Mouse (Mus musculus) heart, postnatal 0 days (tissue): ENCODE measurements at regions not wholly inside any gene's neighbourhood (a gene's known extent, or its start where the extent isn't known, plus 50 kb on each side); places are given as distances from the start of the nearest gene placed in this dataset.

ENCODE experiments used
- ATAC-seq: fragments of 200-750 bp; cut with Nextera tagmentation; 2 replicates; pipeline ENCODE4 v1.8.0; 2017; ENCODE audit warnings: low read depth, moderate number of reproducible peaks, moderate library complexity; ENCODE audit not compliant: insufficient read depth
- DNase-seq: peaks from one replicate; pipeline ENCODE4 v3.0.0-alpha.2; 2016; ENCODE audit warnings: low spot score
- H3K27ac ChIP-seq: fragments of 300-500 bp; sonication (generic); 2 replicates; pipeline ENCODE4 v1.5.1; 2014; ENCODE audit warnings: low read depth, mild to moderate bottlenecking
- H3K27me3 ChIP-seq: fragments of 300-500 bp; sonication (generic); 2 replicates; pipeline ENCODE4 v1.6.1; 2014; ENCODE audit warnings: low read length, mixed read lengths; ENCODE audit not compliant: control insufficient read depth, insufficient read depth
- H3K36me3 ChIP-seq: fragments of 300-500 bp; sonication (generic); replicated peaks from 2 replicates; pipeline ENCODE4 v1.6.1; 2014; ENCODE audit warnings: low read length, mixed read lengths; ENCODE audit not compliant: control insufficient read depth, insufficient read depth
- H3K4me1 ChIP-seq: fragments of 300-500 bp; sonication (generic); 2 replicates; pipeline ENCODE4 v1.6.1; 2014; ENCODE audit warnings: antibody characterized with exemption; ENCODE audit not compliant: control insufficient read depth, insufficient read depth
- H3K4me2 ChIP-seq: fragments of 300-500 bp; sonication (generic); 2 replicates; pipeline ENCODE4 v1.6.1; 2014; ENCODE audit warnings: low read depth, mild to moderate bottlenecking, low read length, moderate library complexity
- H3K4me3 ChIP-seq: fragments of 300-500 bp; sonication (generic); 2 replicates; pipeline ENCODE4 v1.5.1; 2014; ENCODE audit warnings: low read depth, low read length
- H3K9ac ChIP-seq: fragments of 300-500 bp; sonication (generic); replicated peaks from 2 replicates; pipeline ENCODE4 v1.6.1; 2014; ENCODE audit warnings: low read depth, low read length, mixed read lengths
- H3K9me3 ChIP-seq: fragments of 300-500 bp; sonication (generic); replicated peaks from 2 replicates; pipeline ENCODE4 v1.6.1; 2016; ENCODE audit warnings: low read length; ENCODE audit not compliant: control insufficient read depth
- CTCF ChIP-seq: IDR thresholded peaks from 2 replicates; pipeline ENCODE4 v1.5.1; 2016; ENCODE audit warnings: antibody characterized with exemption, control low read depth, low read depth
- EP300 ChIP-seq: IDR thresholded peaks from 2 replicates; pipeline ENCODE4 v1.6.1; 2016; ENCODE audit warnings: antibody characterized with exemption, low read depth
- WGBS: fragments of 180-500 bp; shearing (Covaris S2); extraction: QIAGEN DNeasy Blood & Tissue Kit; methylation state at CpG from one replicate; pipeline ENCODE4 v1.1.7; 2014; 5-methylcytosine and 5-hydroxymethylcytosine counted together

- Histone ChIP-seq H3K4me2 (no peak overlapping the region), H3K4me1 (no peaks in the 10 kb centered on the region), H3K36me3 (no peaks in the 10 kb centered on the region), H3K9ac (no peak overlapping the region), H3K27me3 (no peaks in the 10 kb centered on the region), H3K9me3 (no peaks in the 10 kb centered on the region), H3K4me3 (no peak overlapping the region), H3K27ac (no peak overlapping the region)
- DNase-seq (no peak), ATAC-seq (no peak)
- no peak for TF ChIP-seq CTCF
- no peak for TF ChIP-seq EP300
- WGBS: 84% methylated on average over 8 of the region's 8 CpGs
These were observed 209.9 kb downstream of the Cdh11 start for GRCm38 (mm10) chr8:102575523-102575922.

- Histone ChIP-seq H3K36me3 (no peaks in the 10 kb centered on the region), H3K9ac (no peak overlapping the region), H3K27ac (peak overlapping the region; percentile 68), H3K9me3 (no peaks in the 10 kb centered on the region), H3K4me2 (no peak overlapping the region), H3K4me3 (no peak overlapping the region), H3K4me1 (peaks cover 8% of the 10 kb centered on the region; the same call in 1 of the 2 replicates), H3K27me3 (no peaks in the 10 kb centered on the region)
- ATAC-seq: peak; percentile 75; the same call in 1 of the 2 replicates
- peak; percentile 65 for DNase-seq
- 35% methylated on average over 5 of the region's 5 CpGs for WGBS
- no peak for TF ChIP-seq CTCF
- TF ChIP-seq EP300: no peak
These were observed 217.7 kb downstream of the Cdh11 start for GRCm38 (mm10) chr8:102567779-102568178.

- ATAC-seq: peak; percentile 86
- H3K4me2 ChIP-seq: no peak overlapping the region
- 23% methylated on average over 6 of the region's 6 CpGs for WGBS
These were observed 231.2 kb downstream of the Cdh11 start for GRCm38 (mm10) chr8:102554213-102554612.

GRCm38 (mm10) chr8:102553348-102553935 is 232.0 kb downstream of the Cdh11 start:
- H3K4me2 ChIP-seq: peak overlapping the region; percentile 18; the same call in 1 of the 2 replicates
- no peak overlapping the region for H3K9ac ChIP-seq
- WGBS: 12% methylated on average over 9 of the region's 9 CpGs
- no peak overlapping the region for H3K4me3 ChIP-seq
- no peaks in the 10 kb centered on the region for H3K9me3 ChIP-seq
- ATAC-seq (peak; percentile 43), DNase-seq (peak; percentile 48)
- no peaks in the 10 kb centered on the region for H3K27me3 ChIP-seq
- H3K4me1 ChIP-seq: peaks cover 16% of the 10 kb centered on the region
- no peaks in the 10 kb centered on the region for H3K36me3 ChIP-seq
- H3K27ac ChIP-seq: peak overlapping the region; percentile 71
- no peak for TF ChIP-seq CTCF
- no peak for TF ChIP-seq EP300

More at GRCm38 (mm10) chr8:102554213-102554612, 231.2 kb downstream of the Cdh11 start:
- DNase-seq: peak; percentile 57
- Histone ChIP-seq H3K27me3 (no peaks in the 10 kb centered on the region), H3K9ac (no peak overlapping the region), H3K9me3 (no peaks in the 10 kb centered on the region), H3K4me3 (no peak overlapping the region), H3K4me1 (peaks cover 16% of the 10 kb centered on the region), H3K36me3 (no peaks in the 10 kb centered on the region), H3K27ac (peak overlapping the region; percentile 71)
- TF ChIP-seq CTCF (no peak), EP300 (no peak; the same call in 1 of the 2 replicates)

DNA sequence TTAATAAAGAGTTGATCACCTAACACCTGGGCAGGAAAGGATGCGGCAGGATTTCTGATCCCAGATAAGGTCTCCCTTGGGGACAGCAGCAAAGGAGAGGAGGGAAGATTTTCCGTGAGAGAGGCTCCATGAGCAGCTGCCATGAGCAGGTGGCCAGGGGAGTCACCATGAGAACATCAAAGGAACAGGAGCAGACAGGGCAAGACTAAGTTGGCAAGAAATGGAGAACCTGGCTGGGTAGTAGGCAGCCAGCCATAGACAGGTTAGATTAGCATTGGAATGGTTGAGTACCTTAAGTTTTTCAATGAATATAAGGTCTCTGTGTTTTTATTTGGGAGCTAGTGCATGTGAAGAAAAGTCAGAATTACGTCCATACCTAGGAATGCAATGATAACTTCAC is 246.6 kb downstream of the Cdh11 start:
- Histone ChIP-seq H3K9ac (no peak overlapping the region), H3K9me3 (no peaks in the 10 kb centered on the region), H3K4me3 (no peak overlapping the region), H3K36me3 (no peaks in the 10 kb centered on the region), H3K27me3 (no peaks in the 10 kb centered on the region), H3K4me2 (no peak overlapping the region), H3K27ac (no peak overlapping the region), H3K4me1 (peaks cover 13% of the 10 kb centered on the region; the same call in 1 of the 2 replicates)
- WGBS: 63% methylated on average over 3 of the region's 3 CpGs
- no peak for DNase-seq
- TF ChIP-seq EP300 (no peak), CTCF (no peak)
- no peak for ATAC-seq

- no peaks in the 10 kb centered on the region for H3K36me3 ChIP-seq
- no peak overlapping the region for H3K27ac ChIP-seq
- no peak for TF ChIP-seq CTCF
- no peak for TF ChIP-seq EP300
- no peaks in the 10 kb centered on the region for H3K9me3 ChIP-seq
- H3K4me1 ChIP-seq: peaks cover 13% of the 10 kb centered on the region; the same call in 1 of the 2 replicates
- no peak overlapping the region for H3K4me3 ChIP-seq
- no peak overlapping the region for H3K9ac ChIP-seq
- no peak for DNase-seq
- H3K27me3 ChIP-seq: no peaks in the 10 kb centered on the region
- no peak overlapping the region for H3K4me2 ChIP-seq
- 28% methylated on average over 3 of the region's 3 CpGs for WGBS
- ATAC-seq: no peak
These were observed 247.4 kb downstream of the Cdh11 start for GRCm38 (mm10) chr8:102538068-102538467.
